Mouse (Mus musculus) embryonic facial prominence, embryonic 11.5 days (tissue): ENCODE results near the gene Trim25. TPM values are rescaled to one million over a fixed set of nuclear protein-coding genes. Genes with fewer than 3 reads are reported as not detected.

Experiments used
- ATAC-seq: fragments of 200-750 bp; cut with Nextera tagmentation; replicated peaks from 2 replicates; pipeline ENCODE4 v1.8.0; 2017; ENCODE audit warnings: low read depth; ENCODE audit not compliant: insufficient number of reproducible peaks, low FRiP score, low TSS enrichment
- DNase-seq: peaks from one replicate; pipeline ENCODE4 v3.0.0-alpha.2; 2015; ENCODE audit warnings: low spot score
- H3K27ac ChIP-seq: fragments of 300-500 bp; sonication (generic); replicated peaks from 2 replicates; pipeline ENCODE4 v1.5.1; 2014; ENCODE audit warnings: mild to moderate bottlenecking, low read depth, low read length, control low read depth
- H3K27me3 ChIP-seq: fragments of 300-500 bp; sonication (generic); 2 replicates; pipeline ENCODE4 v1.6.1; 2014; ENCODE audit warnings: mild to moderate bottlenecking, low read length, moderate library complexity, mixed read lengths; ENCODE audit not compliant: control insufficient read depth, insufficient read depth
- H3K36me3 ChIP-seq: fragments of 300-500 bp; sonication (generic); replicated peaks from 2 replicates; pipeline ENCODE4 v1.6.1; 2014; ENCODE audit warnings: low read depth, mild to moderate bottlenecking, low read length, moderate library complexity, mixed read lengths; ENCODE audit not compliant: control insufficient read depth, insufficient read depth
- H3K4me1 ChIP-seq: fragments of 300-500 bp; sonication (generic); 2 replicates; pipeline ENCODE4 v1.6.1; 2014; ENCODE audit warnings: low read length, mixed read lengths; ENCODE audit not compliant: control insufficient read depth, insufficient read depth
- H3K4me2 ChIP-seq: fragments of 300-500 bp; sonication (generic); 2 replicates; pipeline ENCODE4 v1.6.1; 2014; ENCODE audit warnings: low read depth, mild to moderate bottlenecking, control low read depth, low read length, moderate library complexity
- H3K4me3 ChIP-seq: fragments of 300-500 bp; sonication (generic); 2 replicates; pipeline ENCODE4 v1.5.1; 2014; ENCODE audit warnings: low read depth, low read length, control low read depth
- H3K9ac ChIP-seq: fragments of 300-500 bp; sonication (generic); replicated peaks from 2 replicates; pipeline ENCODE4 v1.6.1; 2014; ENCODE audit warnings: mild to moderate bottlenecking, control low read depth, low read length
- H3K9me3 ChIP-seq: fragments of 300-500 bp; sonication (generic); replicated peaks from 2 replicates; pipeline ENCODE4 v1.6.1; 2016; ENCODE audit warnings: mild to moderate bottlenecking, low read length, inconsistent platforms, mixed read lengths; ENCODE audit not compliant: control insufficient read depth
- WGBS: fragments of 180-500 bp; shearing (Covaris S2); extraction: QIAGEN DNeasy Blood & Tissue Kit; methylation state at CpG from one replicate; pipeline ENCODE4 v1.1.7; 2014; 5-methylcytosine and 5-hydroxymethylcytosine counted together
- polyA plus RNA-seq: library from polyadenylated mRNA; unstranded; fragments of >200 nt; fragmentation: Nextera tagmentation; extraction: Ambion mirVana; gene quantifications from 2 replicates; pipeline ENCODE4 v1.2.1, GENCODE M21; 2014

Gene Trim25
- polyA plus RNA-seq, 1 experiment from 2014 or later = 2.9 TPM

GRCm38 (mm10) chr11:88955217-88955969 is 43.8 kb upstream of the Trim25 start, which contains the start of gene Scpep1:
Gene Scpep1, minus strand, starts transcription at chr11:88955465.
- no peaks in the 10 kb centered on the region for H3K36me3 ChIP-seq
- no peaks in the 10 kb centered on the region for H3K4me1 ChIP-seq
- peak within 1 kb of the TSS; percentile 32 for H3K4me2 ChIP-seq
- peak; percentile 92 for ATAC-seq
- no peaks in the 10 kb centered on the region for H3K9me3 ChIP-seq
- no peaks in the 10 kb centered on the region for H3K27me3 ChIP-seq
- H3K4me3 ChIP-seq = peak within 1 kb of the TSS; percentile 43
- 4% methylated on average over 34 of the region's 34 CpGs for WGBS
- H3K27ac ChIP-seq = 0 out of 2 replicates have a peak within 1 kb of the TSS, but pooled peaks have one; percentile 22
- peak; percentile 98 for DNase-seq
- peak within 1 kb of the TSS; percentile 58 for H3K9ac ChIP-seq

DNA sequence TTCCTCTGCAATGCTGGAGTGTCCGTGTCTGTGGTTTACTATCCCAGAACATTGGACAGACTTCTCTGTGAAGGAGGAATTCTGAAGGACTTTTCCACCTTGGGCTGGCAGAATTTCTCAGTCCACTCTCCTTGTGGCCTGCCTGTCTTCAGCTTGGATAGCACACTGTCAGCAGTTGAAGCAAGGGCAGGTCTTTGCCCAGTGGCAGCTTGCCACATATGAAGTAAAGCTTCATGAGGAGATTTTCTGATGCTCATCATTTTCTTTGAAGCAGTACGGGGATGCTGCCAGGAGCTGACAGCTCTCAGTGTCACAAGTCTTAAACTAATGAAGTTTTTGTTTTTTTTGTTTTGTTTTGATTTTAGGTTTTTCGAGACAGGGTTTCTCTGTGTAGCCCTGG is 40.3 kb upstream of the Trim25 start:
- Histone ChIP-seq H3K27ac (no peak overlapping the region), H3K36me3 (no peaks in the 10 kb centered on the region), H3K4me1 (no peaks in the 10 kb centered on the region), H3K4me3 (no peak overlapping the region), H3K9ac (no peak overlapping the region), H3K27me3 (no peaks in the 10 kb centered on the region), H3K4me2 (no peak overlapping the region), H3K9me3 (no peaks in the 10 kb centered on the region)
- DNase-seq = no peak
- WGBS = 77% methylated on average over 3 of the region's 3 CpGs
- ATAC-seq = no peak

GRCm38 (mm10) chr11:88966881-88967361 is 32.3 kb upstream of the Trim25 start, which contains the start of gene Elobl:
Gene Elobl, minus strand, starts transcription at chr11:88966931.
- no peak within 1 kb of the TSS for H3K27ac ChIP-seq
- no peak within 1 kb of the TSS for H3K4me3 ChIP-seq
- no peak within 1 kb of the TSS for H3K4me2 ChIP-seq
- ATAC-seq (no peak), DNase-seq (no peak)
- no peaks in the 10 kb centered on the region for H3K36me3 ChIP-seq
- H3K4me1 ChIP-seq = no peaks in the 10 kb centered on the region
- no peaks in the 10 kb centered on the region for H3K9me3 ChIP-seq
- H3K27me3 ChIP-seq = no peaks in the 10 kb centered on the region
- WGBS = 92% methylated on average over 2 of the region's 3 CpGs
- H3K9ac ChIP-seq = no peak within 1 kb of the TSS

DNA sequence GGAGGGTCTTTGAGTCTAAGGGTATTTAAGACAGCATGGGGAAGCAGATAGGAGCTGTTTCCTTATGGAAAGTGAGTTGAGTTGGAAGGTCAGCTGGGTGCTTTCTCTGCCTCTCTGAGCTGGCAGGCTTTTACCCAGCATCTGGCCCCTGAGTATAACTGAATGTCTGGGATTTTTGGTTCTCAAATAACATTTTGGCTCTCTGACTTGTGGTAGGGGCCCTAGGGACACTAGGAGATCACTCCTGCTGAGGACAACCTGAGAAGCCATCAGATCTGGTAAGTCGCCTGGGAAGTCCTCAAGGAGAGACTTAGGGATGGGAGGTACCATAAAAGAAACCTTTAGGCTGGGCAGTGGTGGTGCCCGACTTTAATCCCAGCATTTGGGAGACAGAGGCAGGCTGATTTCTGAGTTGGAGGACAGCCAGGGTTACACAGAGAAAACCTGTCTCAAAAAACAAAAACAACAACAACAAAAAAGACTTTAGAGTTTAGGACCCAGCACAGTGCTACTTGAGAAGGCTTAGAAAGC is 28.9 kb upstream of the Trim25 start, which contains the start of gene Coil:
Gene Coil, plus strand, starts transcription at position 51 of the 531 bp plus-strand sequence.
- no peak within 1 kb of the TSS for H3K4me2 ChIP-seq
- H3K27me3 ChIP-seq = no peaks in the 10 kb centered on the region
- no peak within 1 kb of the TSS for H3K27ac ChIP-seq
- no peaks in the 10 kb centered on the region for H3K9me3 ChIP-seq
- ATAC-seq (no peak), DNase-seq (peak; percentile 24)
- H3K4me3 ChIP-seq = no peak within 1 kb of the TSS
- no peak within 1 kb of the TSS for H3K9ac ChIP-seq
- no peaks in the 10 kb centered on the region; the same call in 1 of the 2 replicates for H3K4me1 ChIP-seq
- no peaks in the 10 kb centered on the region for H3K36me3 ChIP-seq
- whole genome bisulfite sequencing = 34% methylated on average over 2 of the region's 2 CpGs

GRCm38 (mm10) chr11:88973776-88974701 is 25.1 kb upstream of the Trim25 start:
- WGBS = 1% methylated on average over 58 of the region's 62 CpGs
- ATAC-seq = peak; percentile 80
- no peaks in the 10 kb centered on the region for H3K36me3 ChIP-seq

GRCm38 (mm10) chr11:88976320-88976719 is 22.9 kb upstream of the Trim25 start:
- H3K9ac ChIP-seq = no peak overlapping the region
- H3K9me3 ChIP-seq = no peaks in the 10 kb centered on the region
- no peaks in the 10 kb centered on the region for H3K36me3 ChIP-seq
- no peak overlapping the region for H3K4me2 ChIP-seq
- H3K4me1 ChIP-seq = no peaks in the 10 kb centered on the region; the same call in 1 of the 2 replicates
- no peak overlapping the region for H3K27ac ChIP-seq
- no peak for DNase-seq
- H3K4me3 ChIP-seq = no peak overlapping the region
- no peak for ATAC-seq
- no peaks in the 10 kb centered on the region for H3K27me3 ChIP-seq
- 94% methylated on average over 2 of the region's 2 CpGs for WGBS

More at GRCm38 (mm10) chr11:88973776-88974701, 25.1 kb upstream of the Trim25 start:
- peak; percentile 97 for DNase-seq
- H3K4me3 ChIP-seq = peak overlapping the region; percentile 78
- H3K27me3 ChIP-seq = no peaks in the 10 kb centered on the region
- peak overlapping the region; percentile 80; the same call in 1 of the 2 replicates for H3K27ac ChIP-seq
- H3K9ac ChIP-seq = peak overlapping the region; percentile 85
- no peaks in the 10 kb centered on the region; the same call in 1 of the 2 replicates for H3K4me1 ChIP-seq
- peak overlapping the region; percentile 74 for H3K4me2 ChIP-seq
- no peaks in the 10 kb centered on the region for H3K9me3 ChIP-seq

GRCm38 (mm10) chr11:88977188-88977587 is 22.0 kb upstream of the Trim25 start:
- DNase-seq (no peak), ATAC-seq (no peak)
- H3K4me1 ChIP-seq = no peaks in the 10 kb centered on the region; the same call in 1 of the 2 replicates
- no peak overlapping the region for H3K27ac ChIP-seq
- H3K9ac ChIP-seq = no peak overlapping the region
- H3K9me3 ChIP-seq = no peaks in the 10 kb centered on the region
- WGBS = 93% methylated on average over 5 of the region's 5 CpGs
- no peaks in the 10 kb centered on the region for H3K27me3 ChIP-seq
- no peaks in the 10 kb centered on the region for H3K36me3 ChIP-seq
- no peak overlapping the region for H3K4me3 ChIP-seq
- no peak overlapping the region for H3K4me2 ChIP-seq
